Mouse (Mus musculus): ENCODE results near the gene Nrp1. TPM values are rescaled to one million over a fixed set of nuclear protein-coding genes. Genes with fewer than 3 reads are reported as not detected.
A peak's percentile ranks its signal among the peaks of the same experiment; 100 is the strongest.

The Nrp1 gene
- polyA plus RNA-seq, 1 experiment from 2014 or later, result 49.3 TPM

GRCm38 (mm10) chr8:128498836-128499235 is 140.4 kb downstream of the Nrp1 start:
- DNase-seq (ENCODE audit: low spot score), result no peak

- DNase-seq (ENCODE audit: low spot score), result no peak
Measured at GRCm38 (mm10) chr8:128504136-128504829, 145.9 kb downstream of the Nrp1 start.

GRCm38 (mm10) chr8:128505866-128506265 is 147.5 kb downstream of the Nrp1 start:
- DNase-seq (ENCODE audit: low spot score), result no peak

- no peak for DNase-seq (ENCODE audit: low spot score)
Measured at GRCm38 (mm10) chr8:128508723-128509122, 150.3 kb downstream of the Nrp1 start.

GRCm38 (mm10) chr8:128511021-128511420 is 152.6 kb downstream of the Nrp1 start:
- no peak for DNase-seq (ENCODE audit: low spot score)

GRCm38 (mm10) chr8:128511732-128512131 is 153.3 kb downstream of the Nrp1 start:
- no peak for DNase-seq (ENCODE audit: low spot score)

- DNase-seq (ENCODE audit: low spot score), result peak; percentile 58
Measured at GRCm38 (mm10) chr8:128516846-128517446, 158.5 kb downstream of the Nrp1 start.

GRCm38 (mm10) chr8:128517546-128518102 is 159.2 kb downstream of the Nrp1 start:
- peak; percentile 33 for DNase-seq (ENCODE audit: low spot score)

GRCm38 (mm10) chr8:128519366-128519765 is 161.0 kb downstream of the Nrp1 start:
- peak; percentile 56 for DNase-seq (ENCODE audit: low spot score)

GRCm38 (mm10) chr8:128523825-128524224 is 165.4 kb downstream of the Nrp1 start:
- peak; percentile 53 for DNase-seq (ENCODE audit: low spot score)

- no peak for DNase-seq (ENCODE audit: low spot score)
Measured at GRCm38 (mm10) chr8:128525912-128526311, 167.5 kb downstream of the Nrp1 start.

GRCm38 (mm10) chr8:128528591-128529383 is 170.4 kb downstream of the Nrp1 start:
- no peak for DNase-seq (ENCODE audit: low spot score)

- peak; percentile 74 for DNase-seq (ENCODE audit: low spot score)
Measured at GRCm38 (mm10) chr8:128534442-128534871, 176.1 kb downstream of the Nrp1 start.

- no peak for DNase-seq (ENCODE audit: low spot score)
Measured at GRCm38 (mm10) chr8:128535685-128536084, 177.3 kb downstream of the Nrp1 start.

- DNase-seq (ENCODE audit: low spot score), result no peak
Measured at GRCm38 (mm10) chr8:128538378-128538777, 180.0 kb downstream of the Nrp1 start.

GRCm38 (mm10) chr8:128541355-128542090 is 183.1 kb downstream of the Nrp1 start:
- DNase-seq (ENCODE audit: low spot score), result no peak

GRCm38 (mm10) chr8:128544128-128544846 is 185.9 kb downstream of the Nrp1 start:
- no peak for DNase-seq (ENCODE audit: low spot score)

- DNase-seq (ENCODE audit: low spot score), result no peak
Measured at GRCm38 (mm10) chr8:128546287-128546686, 187.9 kb downstream of the Nrp1 start.

GRCm38 (mm10) chr8:128547361-128547760 is 189.0 kb downstream of the Nrp1 start:
- DNase-seq (ENCODE audit: low spot score), result no peak

GRCm38 (mm10) chr8:128549738-128550137 is 191.3 kb downstream of the Nrp1 start:
- DNase-seq (ENCODE audit: low spot score), result no peak
